In genomic region chr9:51962975-51963701, GRCm38 (mm10) we compare ENCODE assay signal across 8 mouse cellular contexts. TPM values are rescaled to one million over a fixed set of nuclear protein-coding genes. Genes with fewer than 3 reads are reported as not detected.
DNase-seq lines count a peak whose midpoint lies in the region; ATAC-seq lines count a peak whose summit lies in the region.

Gene Fdx1, minus strand, starts transcription at chr9:51963556.

- no peaks in the 10 kb centered on the region for H3K27me3 ChIP-seq in hindbrain, embryonic 14.5 days (ENCODE audit: control insufficient read depth, insufficient read depth, low read length)
- peaks cover 9% of the 10 kb centered on the region for H3K27me3 ChIP-seq in megakaryocyte, embryonic 14.5 days (replicated peaks)

- WGBS in hindbrain, embryonic 14.5 days, result under 1% methylated on average over 67 of the region's 81 CpGs

- peak within 1 kb of the TSS; percentile 82 for H3K9ac ChIP-seq in hindbrain, embryonic 14.5 days

- ATAC-seq in hindbrain, embryonic 14.5 days (ENCODE audit: low FRiP score), result peak; percentile 92

- H3K27ac ChIP-seq in hindbrain, embryonic 14.5 days, result peak within 1 kb of the TSS; percentile 73

- H3K9me3 ChIP-seq in hindbrain, embryonic 14.5 days (ENCODE audit: control insufficient read depth, low read length), result no peaks in the 10 kb centered on the region
- peaks cover 6% of the 10 kb centered on the region for H3K9me3 ChIP-seq in megakaryocyte, embryonic 14.5 days

- peaks cover 11% of the 10 kb centered on the region for H3K4me1 ChIP-seq in hindbrain, embryonic 14.5 days (replicated peaks; ENCODE audit: control insufficient read depth, insufficient read depth, low read length)
- H3K4me1 ChIP-seq in megakaryocyte, embryonic 14.5 days, result peaks cover 15% of the 10 kb centered on the region

- peak within 1 kb of the TSS; percentile 80 for H3K4me2 ChIP-seq in hindbrain, embryonic 14.5 days (replicated peaks)

- no peaks in the 10 kb centered on the region for H3K36me3 ChIP-seq in hindbrain, embryonic 14.5 days (replicated peaks; ENCODE audit: control insufficient read depth, insufficient read depth)
- no peaks in the 10 kb centered on the region for H3K36me3 ChIP-seq in megakaryocyte, embryonic 14.5 days (replicated peaks; ENCODE audit: low read length)

- peak; percentile 90 for DNase-seq in NIH3T3 (ENCODE audit: low read depth)
- peak; percentile 73 for DNase-seq in cerebellum, adult 9-11 months
- DNase-seq in frontal cortex, postnatal 36 days (ENCODE audit: low spot score in 2 of 2), result peak; percentile 53 to 65
- peak; percentile 58 for DNase-seq in hindbrain, embryonic 14.5 days (ENCODE audit: low spot score)
- peak; percentile 49 to 52 for DNase-seq in left cerebral cortex, adult 8-10 months (ENCODE audit: low spot score in 2 of 2)
- DNase-seq in right cerebral cortex, postnatal 10 days (ENCODE audit: low spot score in 2 of 2), result peak; percentile 70 to 71
- peak; percentile 78 for DNase-seq in urinary bladder, postnatal 25 days (ENCODE audit: low spot score)

- peak within 1 kb of the TSS; percentile 78 for H3K4me3 ChIP-seq in hindbrain, embryonic 14.5 days (replicated peaks; ENCODE audit: low read length)
- peak within 1 kb of the TSS; percentile 94 for H3K4me3 ChIP-seq in megakaryocyte, embryonic 14.5 days (replicated peaks)

RNA-seq across cellular contexts. Expression of gene Fdx1, which starts in this region (rescaled TPM):
- polyA plus RNA-seq in hindbrain, embryonic 14.5 days (2014; fragmentation: Nextera tagmentation; extraction: Ambion mirVana), result 40.8 and 46.1 TPM in 2 replicates
- 10 to 100 TPM; 15.2 to 18.0 (median 17.8) TPM for total RNA-seq in left cerebral cortex, adult 8-10 months (2022)
- 30.7 and 31.6 TPM in 2 replicates for polyA plus RNA-seq in megakaryocyte, embryonic 14.5 days (2012; ENCODE audit: insufficient read depth, low replicate concordance)

Comparison
In these comparisons a context has a peak if more than half of its experiments do, and no peak if none do; other contexts are left out.
1. Peak in every context shown above with its lines: DNase-seq, ATAC-seq, H3K4me3 ChIP-seq and H3K27ac ChIP-seq.